Mouse (Mus musculus): ENCODE measurements around the gene Nqo1. TPM values are rescaled to one million over a fixed set of nuclear protein-coding genes. Genes with fewer than 3 reads are reported as not detected.

Gene Nqo1
- polyA plus RNA-seq (2012; rRNA removed) = 7.7 and 8.2 TPM in 2 replicates

DNA sequence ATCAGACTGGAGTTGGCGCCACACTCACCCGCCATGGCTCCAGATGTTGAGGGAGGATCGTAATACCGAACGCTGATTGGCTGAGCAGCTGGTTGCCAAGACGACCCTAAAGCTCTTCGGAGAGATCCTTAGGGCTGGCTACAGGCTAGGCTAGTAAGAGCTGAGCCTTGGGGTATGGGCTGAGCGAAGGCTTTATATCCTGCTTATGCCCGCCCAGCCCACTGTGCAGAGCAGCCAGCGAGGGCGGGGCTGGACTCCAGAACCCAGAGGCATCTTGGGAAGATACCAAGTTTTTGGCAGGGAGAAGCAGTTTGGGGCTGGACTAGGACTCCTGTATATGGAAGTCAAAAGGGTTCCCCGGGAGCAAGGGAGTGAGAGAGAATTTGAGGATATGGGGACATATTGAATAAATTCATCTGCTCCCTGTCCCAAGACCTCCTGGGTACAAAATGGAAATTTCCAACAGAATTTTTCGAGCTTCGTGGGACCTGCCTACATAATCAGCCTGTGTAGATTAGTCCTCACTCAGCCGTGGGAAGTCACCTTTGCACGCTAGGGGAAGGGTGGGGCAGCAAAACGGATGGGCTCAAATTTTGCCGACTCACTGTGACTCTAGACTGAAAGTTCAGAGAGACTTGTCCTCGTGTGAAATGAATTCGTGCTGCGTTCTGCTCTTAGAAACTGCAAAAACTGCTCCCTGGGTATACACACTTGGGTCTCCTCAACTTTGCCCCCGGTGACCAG lies at the start of gene Nqo1:
Nqo1 (minus strand) TSS at position 169 of the 744 bp plus-strand sequence.

DNA sequence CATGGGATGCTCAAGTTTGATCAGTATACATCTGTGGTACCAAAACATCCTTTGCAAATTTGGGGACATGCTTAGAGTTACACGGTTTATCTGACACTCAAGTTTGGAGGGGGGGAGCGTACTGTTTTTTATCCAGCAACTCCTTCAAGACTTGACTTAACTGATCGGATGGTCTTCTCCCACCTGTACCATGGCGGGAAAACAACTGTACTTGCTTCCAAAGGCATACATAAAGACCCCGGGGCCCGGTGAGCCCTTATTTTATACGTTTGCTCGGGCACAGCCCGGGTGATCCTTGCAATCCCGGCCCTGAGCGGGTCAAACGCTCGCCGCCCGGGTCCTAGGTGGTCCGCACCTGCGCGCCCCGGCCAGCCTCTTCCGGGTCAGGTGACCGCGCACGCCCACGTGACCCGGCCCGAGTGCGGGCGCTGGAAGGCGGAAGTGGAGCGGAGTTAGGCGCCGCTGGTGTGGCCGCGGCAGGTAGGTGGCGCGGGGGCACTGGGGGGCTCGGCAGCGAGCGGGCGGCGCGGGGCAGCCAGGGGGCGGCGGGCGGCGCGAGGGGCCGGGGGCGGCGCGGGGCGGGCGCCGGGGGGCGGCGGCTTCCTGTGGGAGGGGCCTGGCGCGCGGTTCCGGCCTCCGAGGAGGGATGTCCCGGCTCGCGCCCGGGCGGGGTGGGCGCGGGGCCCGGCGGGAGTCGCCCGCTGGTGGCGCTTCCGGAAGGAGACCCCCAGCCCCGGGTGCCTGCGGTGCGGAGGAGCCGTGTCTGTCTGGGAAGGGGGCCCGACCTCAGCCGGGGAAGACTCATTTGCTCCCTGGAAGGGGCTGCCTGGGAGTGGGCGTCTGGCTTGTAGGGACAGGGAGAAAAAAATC lies 33.2 kb upstream of the Nqo1 start, which contains the start of gene Wwp2:
Wwp2 (plus strand) TSS at position 404 of the 870 bp plus-strand sequence.

DNA sequence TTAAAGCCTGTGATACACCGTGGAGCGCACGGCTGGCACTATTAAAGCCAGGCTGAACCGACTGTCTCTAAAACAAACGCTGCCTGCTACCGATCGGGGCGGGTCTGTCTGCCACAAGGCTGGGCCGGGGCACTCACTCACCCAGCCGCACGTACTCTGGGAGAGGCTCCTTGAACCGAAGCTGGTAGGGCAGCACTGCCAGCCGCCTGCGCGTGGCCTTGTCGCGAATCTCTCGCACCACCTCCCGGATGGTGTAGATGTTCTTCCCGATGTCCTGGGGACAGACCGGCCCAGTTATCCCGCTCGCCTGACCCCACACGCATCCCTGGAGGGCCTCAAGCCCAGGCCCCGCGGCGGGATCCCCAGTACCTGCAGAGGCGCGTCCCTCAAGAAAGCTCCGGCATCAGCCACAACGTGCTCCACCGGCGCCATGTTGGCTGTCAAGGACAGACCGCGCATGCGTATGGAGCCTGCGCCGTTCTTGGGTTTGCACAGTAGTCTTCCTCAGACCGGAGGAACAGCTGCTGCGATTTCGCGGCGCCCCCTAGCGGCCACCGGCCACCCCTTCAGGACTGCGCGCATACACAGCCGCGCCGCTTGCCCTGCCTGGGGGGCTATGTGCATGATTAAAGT lies 21.7 kb upstream of the Nqo1 start, which contains the start of gene Nob1:
Nob1 (minus strand) TSS at position 455 of the 633 bp plus-strand sequence.

Other genes starting within 250 kb of the Nqo1 start
- gene Nfat5, start 109.7 kb downstream of the Nqo1 start, polyA plus RNA-seq (2012; rRNA removed) = 4.6 and 5.1 TPM in 2 replicates
- gene Nob1, start 21.8 kb upstream of the Nqo1 start, polyA plus RNA-seq (2012; rRNA removed) = 31.1 and 33.7 TPM in 2 replicates
- 13.0 and 14.6 TPM in 2 replicates for gene Wwp2, start 33.2 kb upstream of the Nqo1 start, polyA plus RNA-seq (2012; rRNA removed)
- gene Psmd7, start 185.3 kb upstream of the Nqo1 start, polyA plus RNA-seq (2012; rRNA removed) = 83.8 and 89.1 TPM in 2 replicates

Data from liver, embryonic 14 days (tissue).